Mouse (Mus musculus) liver, embryonic 13.5 days (tissue): ENCODE measurements around the gene Srgap2. TPM values are rescaled to one million over a fixed set of nuclear protein-coding genes. Genes with fewer than 3 reads are reported as not detected.

Source experiments
- ATAC-seq: fragments of 200-750 bp; cut with Nextera tagmentation; 2 replicates; pipeline ENCODE4 v1.8.0; 2017; ENCODE audit warnings: low read depth, mild to moderate bottlenecking, moderate number of reproducible peaks, moderate library complexity
- DNase-seq: peaks from one replicate; pipeline ENCODE4 v3.0.0; 2022
- H3K27ac ChIP-seq: fragments of 300-500 bp; sonication (generic); 2 replicates; pipeline ENCODE4 v1.5.1; 2015; ENCODE audit warnings: moderate library complexity, mild to moderate bottlenecking, inconsistent platforms
- H3K27me3 ChIP-seq: fragments of 300-500 bp; sonication (generic); 2 replicates; pipeline ENCODE4 v1.6.1; 2015; ENCODE audit warnings: mild to moderate bottlenecking, inconsistent platforms
- H3K36me3 ChIP-seq: fragments of 300-500 bp; sonication (generic); 2 replicates; pipeline ENCODE4 v1.6.1; 2015; ENCODE audit warnings: mild to moderate bottlenecking, inconsistent platforms
- H3K4me1 ChIP-seq: fragments of 300-500 bp; sonication (generic); replicated peaks from 2 replicates; pipeline ENCODE4 v1.6.1; 2015; ENCODE audit warnings: inconsistent platforms
- H3K4me2 ChIP-seq: fragments of 300-500 bp; sonication (generic); 2 replicates; pipeline ENCODE4 v1.6.1; 2015; ENCODE audit warnings: inconsistent platforms, mild to moderate bottlenecking, moderate library complexity
- H3K4me3 ChIP-seq: fragments of 300-500 bp; sonication (generic); replicated peaks from 2 replicates; pipeline ENCODE4 v1.5.1; 2015; ENCODE audit warnings: mild to moderate bottlenecking, inconsistent platforms
- H3K9ac ChIP-seq: fragments of 300-500 bp; sonication (generic); 2 replicates; pipeline ENCODE4 v1.6.1; 2015; ENCODE audit warnings: mild to moderate bottlenecking, inconsistent platforms
- H3K9me3 ChIP-seq: fragments of 300-500 bp; sonication (generic); replicated peaks from 2 replicates; pipeline ENCODE4 v1.6.1; 2016; ENCODE audit warnings: inconsistent platforms
- WGBS: fragments of 180-500 bp; shearing (Covaris S2); methylation state at CpG from one replicate; pipeline ENCODE4 v1.1.7; 2015; ENCODE audit not compliant: insufficient replicate concordance; 5-methylcytosine and 5-hydroxymethylcytosine counted together
- polyA plus RNA-seq: library from polyadenylated mRNA; unstranded; fragments of >200 nt; fragmentation: Nextera tagmentation; extraction: Ambion mirVana; gene quantifications from 2 replicates; pipeline ENCODE4 v1.2.1, GENCODE M21; 2015

Srgap2 gene
- polyA plus RNA-seq, 1 experiment from 2014 or later, result 3.7 TPM

- H3K9me3 ChIP-seq, result no peaks in the 10 kb centered on the region
- WGBS, result 82% methylated on average over 7 of the region's 7 CpGs
Observed at GRCm38 (mm10) chr1:131296726-131297125, 230.4 kb downstream of the Srgap2 start.

GRCm38 (mm10) chr1:131295200-131295599 is 232.0 kb downstream of the Srgap2 start:
- no peaks in the 10 kb centered on the region for H3K9me3 ChIP-seq
- H3K4me2 ChIP-seq, result no peak overlapping the region
- H3K4me3 ChIP-seq, result no peak overlapping the region
- H3K4me1 ChIP-seq, result no peaks in the 10 kb centered on the region
- no peak overlapping the region for H3K9ac ChIP-seq
- H3K36me3 ChIP-seq, result peaks cover 42% of the 10 kb centered on the region
- ATAC-seq (no peak), DNase-seq (no peak)
- no peak overlapping the region for H3K27ac ChIP-seq
- no peaks in the 10 kb centered on the region for H3K27me3 ChIP-seq
- WGBS, result 78% methylated on average over 8 of the region's 8 CpGs

More at GRCm38 (mm10) chr1:131296726-131297125, 230.4 kb downstream of the Srgap2 start:
- H3K4me3 ChIP-seq, result no peak overlapping the region
- peaks cover 45% of the 10 kb centered on the region for H3K36me3 ChIP-seq
- no peak overlapping the region for H3K4me2 ChIP-seq
- H3K4me1 ChIP-seq, result no peaks in the 10 kb centered on the region
- H3K27ac ChIP-seq, result no peak overlapping the region
- ATAC-seq, result no peak
- H3K27me3 ChIP-seq, result no peaks in the 10 kb centered on the region
- no peak overlapping the region for H3K9ac ChIP-seq
- DNase-seq, result no peak

- 78% methylated on average over 2 of the region's 2 CpGs for WGBS
- Histone ChIP-seq H3K4me2 (no peak overlapping the region), H3K9me3 (no peaks in the 10 kb centered on the region), H3K9ac (no peak overlapping the region), H3K36me3 (peaks cover 34% of the 10 kb centered on the region), H3K4me3 (no peak overlapping the region), H3K27me3 (no peaks in the 10 kb centered on the region), H3K4me1 (no peaks in the 10 kb centered on the region), H3K27ac (no peak overlapping the region)
- no peak for ATAC-seq
- DNase-seq, result no peak
Observed at GRCm38 (mm10) chr1:131293922-131294250, 233.3 kb downstream of the Srgap2 start.

- H3K9ac ChIP-seq, result no peak overlapping the region
- no peak overlapping the region for H3K4me3 ChIP-seq
- DNase-seq, result no peak
- 70% methylated on average over 4 of the region's 4 CpGs for WGBS
- no peak overlapping the region for H3K4me2 ChIP-seq
- H3K4me1 ChIP-seq, result no peaks in the 10 kb centered on the region
- no peaks in the 10 kb centered on the region for H3K9me3 ChIP-seq
- peaks cover 32% of the 10 kb centered on the region for H3K36me3 ChIP-seq
- no peak overlapping the region for H3K27ac ChIP-seq
- no peaks in the 10 kb centered on the region for H3K27me3 ChIP-seq
- no peak for ATAC-seq
Observed at GRCm38 (mm10) chr1:131293221-131293921, 233.8 kb downstream of the Srgap2 start.

- Histone ChIP-seq H3K4me1 (peaks cover 6% of the 10 kb centered on the region; the same call in 1 of the 2 replicates), H3K27ac (no peak overlapping the region), H3K27me3 (no peaks in the 10 kb centered on the region), H3K36me3 (peaks cover 16% of the 10 kb centered on the region), H3K9ac (no peak overlapping the region), H3K4me2 (no peak overlapping the region), H3K9me3 (no peaks in the 10 kb centered on the region), H3K4me3 (no peak overlapping the region)
- no peak for DNase-seq
- ATAC-seq, result no peak
- 34% methylated on average over 2 of the region's 2 CpGs for WGBS
Observed at GRCm38 (mm10) chr1:131290648-131291047, 236.5 kb downstream of the Srgap2 start.

GRCm38 (mm10) chr1:131288938-131289337 is 238.2 kb downstream of the Srgap2 start:
- Histone ChIP-seq H3K9ac (no peak overlapping the region), H3K27me3 (no peaks in the 10 kb centered on the region), H3K4me1 (peaks cover 6% of the 10 kb centered on the region; the same call in 1 of the 2 replicates), H3K27ac (no peak overlapping the region), H3K4me3 (no peak overlapping the region), H3K36me3 (peaks cover 8% of the 10 kb centered on the region; the same call in 1 of the 2 replicates), H3K4me2 (no peak overlapping the region), H3K9me3 (no peaks in the 10 kb centered on the region)
- no peak for ATAC-seq
- WGBS, result 76% methylated on average over 6 of the region's 6 CpGs
- DNase-seq, result no peak

- no peak overlapping the region for H3K27ac ChIP-seq
- WGBS, result 44% methylated on average over 2 of the region's 2 CpGs
- no peak overlapping the region for H3K4me2 ChIP-seq
Observed at GRCm38 (mm10) chr1:131287267-131287666, 239.9 kb downstream of the Srgap2 start.

GRCm38 (mm10) chr1:131286803-131287202 is 240.3 kb downstream of the Srgap2 start:
- H3K4me1 ChIP-seq, result peaks cover 6% of the 10 kb centered on the region; the same call in 1 of the 2 replicates
- H3K27ac ChIP-seq, result no peak overlapping the region
- H3K9ac ChIP-seq, result no peak overlapping the region
- H3K36me3 ChIP-seq, result peaks cover 6% of the 10 kb centered on the region; the same call in 1 of the 2 replicates
- ATAC-seq (no peak), DNase-seq (no peak)
- H3K4me3 ChIP-seq, result no peak overlapping the region
- H3K9me3 ChIP-seq, result no peaks in the 10 kb centered on the region
- no peak overlapping the region for H3K4me2 ChIP-seq
- H3K27me3 ChIP-seq, result no peaks in the 10 kb centered on the region
- WGBS, result 46% methylated on average over 5 of the region's 5 CpGs

More at GRCm38 (mm10) chr1:131287267-131287666, 239.9 kb downstream of the Srgap2 start:
- Histone ChIP-seq H3K27me3 (no peaks in the 10 kb centered on the region), H3K4me1 (peaks cover 6% of the 10 kb centered on the region; the same call in 1 of the 2 replicates), H3K9me3 (no peaks in the 10 kb centered on the region), H3K9ac (no peak overlapping the region), H3K36me3 (peaks cover 6% of the 10 kb centered on the region; the same call in 1 of the 2 replicates), H3K4me3 (no peak overlapping the region)
- ATAC-seq (no peak), DNase-seq (no peak)

GRCm38 (mm10) chr1:131284616-131285015 is 242.5 kb downstream of the Srgap2 start:
- ATAC-seq (no peak), DNase-seq (no peak)
- Histone ChIP-seq H3K9me3 (no peaks in the 10 kb centered on the region), H3K9ac (no peak overlapping the region), H3K4me3 (no peak overlapping the region), H3K36me3 (peaks cover 6% of the 10 kb centered on the region; the same call in 1 of the 2 replicates), H3K27ac (no peak overlapping the region), H3K27me3 (no peaks in the 10 kb centered on the region), H3K4me1 (peaks cover 16% of the 10 kb centered on the region), H3K4me2 (no peak overlapping the region)
- 60% methylated on average over 4 of the region's 4 CpGs for WGBS

- no peak for ATAC-seq
- H3K4me2 ChIP-seq, result no peak overlapping the region
- no peak overlapping the region for H3K4me3 ChIP-seq
- H3K27me3 ChIP-seq, result no peaks in the 10 kb centered on the region
- H3K9me3 ChIP-seq, result no peaks in the 10 kb centered on the region
- 86% methylated on average over 1 of the region's 1 CpGs for WGBS
- H3K4me1 ChIP-seq, result peaks cover 20% of the 10 kb centered on the region
- no peak for DNase-seq
- H3K36me3 ChIP-seq, result peaks cover 2% of the 10 kb centered on the region; the same call in 1 of the 2 replicates
- H3K27ac ChIP-seq, result no peak overlapping the region
- H3K9ac ChIP-seq, result no peak overlapping the region
Observed at GRCm38 (mm10) chr1:131284167-131284566, 243.0 kb downstream of the Srgap2 start.

- DNase-seq (no peak), ATAC-seq (no peak)
- Histone ChIP-seq H3K36me3 (0 out of 2 replicates have a peak, but pooled peaks cover 2% of the 10 kb centered on the region), H3K4me3 (no peak overlapping the region), H3K9ac (no peak overlapping the region), H3K27me3 (no peaks in the 10 kb centered on the region), H3K4me1 (peaks cover 24% of the 10 kb centered on the region), H3K4me2 (no peak overlapping the region), H3K27ac (no peak overlapping the region), H3K9me3 (no peaks in the 10 kb centered on the region)
- WGBS, result 50% methylated on average over 4 of the region's 4 CpGs
Observed at GRCm38 (mm10) chr1:131281731-131282130, 245.4 kb downstream of the Srgap2 start.

- ATAC-seq (no peak), DNase-seq (no peak)
- H3K9me3 ChIP-seq, result no peaks in the 10 kb centered on the region
- H3K27ac ChIP-seq, result no peak overlapping the region
- no peak overlapping the region for H3K4me3 ChIP-seq
- 38% methylated on average over 3 of the region's 3 CpGs for WGBS
- H3K27me3 ChIP-seq, result no peaks in the 10 kb centered on the region
- no peaks in the 10 kb centered on the region for H3K36me3 ChIP-seq
- H3K4me2 ChIP-seq, result no peak overlapping the region
- H3K9ac ChIP-seq, result no peak overlapping the region
- H3K4me1 ChIP-seq, result peaks cover 24% of the 10 kb centered on the region
Observed at GRCm38 (mm10) chr1:131280280-131280679, 246.9 kb downstream of the Srgap2 start.
